Mouse (Mus musculus) right cerebral cortex, postnatal 10 days (tissue): ENCODE measurements around the gene Zc3h7b.
"Not testable (repeated sequence)": the region's sequence is repeated elsewhere in the genome, so short reads cannot be mapped to it uniquely, and the experiment has no call there.

ENCODE experiments used
- DNase-seq, 2 experiments: peaks; one replicate each; pipeline ENCODE4 v3.0.0; 2021; ENCODE audit warnings: low spot score in 2 of 2

Gene Zc3h7b

DNA sequence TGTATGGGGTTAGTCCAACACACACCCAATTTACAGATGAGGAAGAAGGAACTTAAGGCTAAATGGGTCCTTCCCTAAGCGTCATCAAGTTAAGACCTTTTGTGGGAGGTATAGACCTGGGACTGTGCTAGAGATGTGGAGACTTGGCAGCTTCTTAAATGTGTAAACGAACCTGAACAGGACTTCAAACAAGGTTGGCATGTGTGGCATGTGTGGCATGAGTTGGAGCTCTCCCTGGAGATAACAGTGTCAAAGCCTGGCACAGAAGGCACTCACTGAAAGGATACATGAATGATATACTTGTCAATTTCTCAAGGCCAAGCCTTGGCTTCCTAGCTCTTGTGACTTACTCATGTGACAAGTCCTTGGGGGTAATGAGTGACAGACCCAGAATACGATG lies 5.6 kb upstream of the Zc3h7b start:
- no peak for DNase-seq

DNA sequence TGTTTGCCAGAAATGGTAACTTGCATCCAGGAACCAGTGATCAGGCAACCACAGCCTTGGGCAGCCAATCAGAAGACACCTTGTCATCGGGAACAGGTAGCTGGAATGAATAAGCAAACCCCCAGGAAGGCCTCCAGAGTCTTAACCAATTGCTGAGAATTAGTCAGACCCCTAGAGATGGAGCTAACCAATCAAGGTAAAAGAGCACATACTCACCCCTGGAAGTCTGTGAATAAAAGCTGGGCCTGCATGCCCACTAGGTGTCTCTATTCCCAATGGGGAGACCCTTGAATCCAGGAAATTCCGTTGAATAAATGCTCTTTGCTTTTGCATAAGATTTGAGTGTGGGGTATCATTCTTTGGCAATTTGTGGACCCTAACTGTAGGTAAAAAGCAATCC lies 4.9 kb upstream of the Zc3h7b start:
- DNase-seq = no peak

DNA sequence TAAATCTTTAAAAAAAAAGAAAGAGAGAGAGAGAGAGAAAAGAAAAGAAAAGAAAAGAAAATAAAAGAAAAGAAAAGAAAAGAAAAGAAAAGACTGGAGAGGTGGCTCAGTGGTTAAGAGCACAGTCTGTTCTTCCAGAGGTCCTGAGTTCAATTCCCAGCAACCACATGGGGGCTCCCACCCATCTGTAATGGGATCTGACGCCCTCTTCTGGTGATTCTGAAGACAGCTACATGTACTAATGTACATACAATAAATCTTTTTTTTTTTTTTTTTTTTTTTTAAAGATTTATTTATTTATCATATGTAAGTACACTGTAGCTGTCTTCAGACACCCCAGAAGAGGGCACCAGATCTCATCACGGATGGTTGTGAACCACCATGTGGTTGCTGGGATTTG lies 2.5 kb upstream of the Zc3h7b start:
- DNase-seq = not testable (repeated sequence)

DNA sequence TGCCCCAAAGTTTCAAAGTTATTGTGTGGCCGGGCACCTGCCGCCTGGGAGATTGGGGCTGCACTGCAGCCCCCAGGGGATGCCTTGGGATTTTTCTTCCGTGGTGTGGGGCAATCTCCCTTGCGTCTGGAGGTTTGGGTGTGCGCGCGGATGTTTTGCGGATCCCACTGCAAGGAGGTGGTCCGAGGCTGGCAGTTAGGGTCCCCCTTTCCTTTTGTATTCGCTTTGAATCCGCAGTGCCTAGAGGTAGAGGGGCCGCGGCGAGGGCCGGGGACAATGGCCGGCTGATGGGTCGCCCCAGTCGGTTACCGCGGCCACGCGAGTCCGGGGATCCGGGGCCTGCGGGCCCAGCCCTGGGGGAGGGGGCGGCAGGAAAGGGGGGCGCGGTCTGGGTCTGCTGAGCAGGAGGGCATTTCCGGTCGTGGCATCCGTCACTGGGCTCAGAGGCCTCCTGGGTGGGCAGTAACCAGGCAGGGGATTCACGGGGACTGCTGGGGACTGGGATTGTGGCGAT lies 801 bp downstream of the Zc3h7b start:
- peak; percentile 79 to 81 for DNase-seq

DNA sequence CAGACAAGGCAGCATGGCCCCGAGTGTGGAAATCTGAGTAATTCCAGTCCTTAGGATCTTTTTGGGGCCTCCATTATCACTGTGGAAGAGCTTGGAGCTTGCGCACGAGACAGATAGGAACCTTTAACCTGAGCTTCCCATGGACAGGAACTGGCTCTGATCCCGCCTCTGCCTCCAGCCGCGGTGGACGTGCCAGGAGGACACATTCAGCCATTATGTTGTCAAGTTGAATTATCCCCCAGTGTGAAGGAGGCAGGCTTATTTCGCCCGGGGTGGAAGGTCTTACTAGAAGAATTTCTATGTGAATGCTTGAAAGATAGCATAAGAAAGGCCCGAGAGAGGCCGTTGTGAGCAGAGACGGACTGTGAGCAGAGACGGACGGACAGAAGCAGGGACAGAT lies 4.9 kb downstream of the Zc3h7b start:
- DNase-seq = no peak

DNA sequence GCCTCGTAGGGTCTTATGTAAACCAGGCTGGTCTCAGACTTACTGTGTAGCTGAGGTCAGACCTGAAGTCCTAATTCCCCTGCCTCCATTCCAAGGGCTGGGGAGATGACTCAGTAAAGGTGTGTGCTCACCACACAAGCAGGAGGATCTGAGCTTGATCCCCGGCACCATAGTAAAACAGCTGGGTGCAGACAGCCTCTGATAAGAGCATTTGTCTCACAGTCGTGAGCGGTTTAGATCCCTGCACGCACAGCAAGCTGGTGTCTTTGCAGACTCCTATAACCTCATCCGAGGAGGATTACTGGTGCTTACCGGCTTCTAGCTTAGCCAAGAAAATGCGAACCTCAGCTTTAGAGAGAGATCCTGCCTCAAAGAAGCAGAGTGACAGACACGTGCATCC lies 8.8 kb downstream of the Zc3h7b start:
- DNase-seq = no peak

DNA sequence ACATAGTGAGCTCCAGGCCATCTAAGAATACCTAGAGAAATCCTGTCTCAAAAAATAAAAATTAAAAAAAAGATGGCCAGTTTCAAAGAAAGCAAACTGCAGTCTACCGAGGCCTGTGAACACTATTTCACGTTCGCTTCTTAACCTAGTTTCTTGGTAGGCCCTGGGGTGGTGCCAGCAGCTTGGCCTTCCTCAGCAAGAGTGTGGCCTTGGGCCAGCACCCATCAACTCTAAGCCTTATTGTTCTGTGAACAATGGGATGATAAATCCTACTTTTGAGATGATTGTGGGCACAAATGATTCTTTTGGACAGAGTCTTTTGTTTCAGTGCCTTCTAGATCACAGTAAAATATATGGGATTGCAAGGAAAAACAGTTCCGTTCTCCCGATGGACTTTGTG lies 13.8 kb downstream of the Zc3h7b start:
- no peak for DNase-seq

DNA sequence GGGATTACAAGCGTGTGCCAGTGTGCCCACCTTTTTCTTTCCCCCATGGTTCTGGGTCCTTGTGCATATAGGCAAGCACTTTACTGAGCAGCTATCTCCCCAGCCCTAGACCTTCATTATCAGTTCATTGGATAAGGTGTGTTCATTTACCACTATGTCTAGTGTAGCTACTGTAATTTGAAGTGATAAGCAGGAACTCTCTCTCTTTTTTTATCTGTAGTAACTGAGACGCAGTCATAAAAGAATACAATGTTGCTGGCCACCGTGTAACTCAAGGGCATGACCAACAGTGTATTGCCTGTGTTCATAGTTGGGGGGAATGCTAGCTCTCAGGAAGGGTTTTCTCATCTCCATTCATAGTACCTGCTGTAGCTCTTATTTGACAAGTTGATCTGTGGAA lies 14.7 kb downstream of the Zc3h7b start:
- no peak for DNase-seq

DNA sequence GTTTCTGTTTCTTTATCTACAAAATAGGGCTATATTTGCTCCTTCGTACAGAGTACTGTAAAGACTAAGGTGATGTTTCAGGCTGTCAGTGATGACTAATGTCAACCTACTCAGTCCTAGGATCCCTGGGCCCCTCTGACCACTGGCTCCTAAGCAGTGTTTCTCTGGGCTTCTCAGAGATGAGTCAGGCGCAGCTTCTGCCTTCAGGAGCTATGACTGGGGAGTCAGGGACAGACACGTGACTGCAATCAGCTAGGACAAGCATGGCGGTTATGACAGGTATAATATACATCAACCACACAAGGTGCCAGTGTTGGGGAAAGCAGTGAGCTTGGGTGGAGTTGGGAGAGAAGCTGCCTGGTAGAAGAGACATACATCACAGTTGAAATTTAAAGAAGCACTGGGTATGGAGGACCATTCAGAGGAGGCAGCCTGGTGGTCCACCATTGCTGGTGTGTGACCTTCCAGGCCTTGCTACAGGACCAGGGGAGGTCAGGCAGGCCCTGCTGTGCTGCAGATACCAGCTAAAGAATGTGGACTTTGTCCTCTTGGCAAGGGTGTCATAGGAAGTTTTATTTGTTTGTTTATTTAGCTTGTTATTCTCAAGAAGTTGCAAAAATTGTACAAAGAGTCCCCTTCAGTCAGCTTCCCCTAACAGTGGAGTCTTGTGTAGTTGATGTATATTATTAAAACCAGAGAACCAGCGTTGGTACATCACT lies 15.7 kb downstream of the Zc3h7b start:
- DNase-seq = no peak

DNA sequence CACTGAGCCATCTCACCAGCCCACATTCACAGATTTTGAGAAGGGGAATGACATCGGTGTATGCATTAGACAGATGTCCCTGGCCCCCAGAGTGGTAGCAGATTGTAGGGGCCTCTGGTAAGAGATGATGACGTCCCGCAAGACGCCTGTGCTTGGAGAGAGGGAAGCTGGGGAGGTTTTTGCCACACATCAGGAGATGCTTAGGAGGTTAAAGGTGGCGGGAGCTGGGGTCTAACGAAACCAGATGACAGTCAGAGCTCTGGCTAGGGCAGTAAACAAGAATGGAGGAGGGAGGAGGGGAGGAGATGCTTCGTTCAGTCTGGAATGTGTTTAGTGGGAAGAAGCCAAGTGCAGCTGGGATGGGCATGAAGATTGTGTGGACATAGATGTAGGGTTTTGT lies 16.5 kb downstream of the Zc3h7b start:
- no peak for DNase-seq

DNA sequence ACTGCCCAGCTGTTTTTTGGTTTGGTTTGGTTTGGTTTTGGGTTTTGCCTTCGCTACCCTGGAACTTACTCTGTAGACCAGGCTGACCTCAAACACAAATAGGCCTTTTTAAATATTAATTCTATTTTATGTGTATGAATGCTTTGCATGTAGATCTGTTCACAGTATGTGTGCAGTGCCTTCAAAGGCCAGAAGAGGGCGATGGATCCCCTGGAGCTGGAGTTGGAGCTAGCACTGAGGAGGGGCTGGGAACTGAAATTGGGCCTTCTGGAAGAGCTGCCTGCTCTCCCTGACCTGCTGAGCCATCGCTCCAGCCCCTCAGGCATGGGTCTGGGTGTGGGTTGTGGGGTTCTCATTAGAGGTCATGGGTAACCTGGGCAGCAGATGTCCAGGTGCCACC lies 17.1 kb downstream of the Zc3h7b start:
- DNase-seq = no peak

DNA sequence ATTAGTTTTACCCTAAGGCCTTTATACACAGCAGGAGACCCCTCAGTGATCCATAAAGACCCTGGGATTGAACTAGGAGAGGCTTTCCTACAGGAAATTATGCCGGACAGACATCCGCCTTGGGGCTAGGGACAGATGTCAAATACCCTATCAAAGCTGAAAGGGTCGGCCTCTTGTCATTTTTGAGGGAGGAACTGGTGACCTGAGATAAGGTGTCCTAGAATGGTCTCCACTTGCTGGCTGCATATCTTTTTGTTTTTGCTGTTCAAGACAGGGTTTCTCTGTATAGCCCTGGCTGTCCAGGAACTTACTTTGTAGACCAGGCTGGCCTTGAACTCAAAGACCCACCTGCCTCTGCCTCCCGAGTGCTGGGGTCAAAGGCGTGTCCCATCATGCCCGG lies 19.7 kb downstream of the Zc3h7b start:
- no peak for DNase-seq

DNA sequence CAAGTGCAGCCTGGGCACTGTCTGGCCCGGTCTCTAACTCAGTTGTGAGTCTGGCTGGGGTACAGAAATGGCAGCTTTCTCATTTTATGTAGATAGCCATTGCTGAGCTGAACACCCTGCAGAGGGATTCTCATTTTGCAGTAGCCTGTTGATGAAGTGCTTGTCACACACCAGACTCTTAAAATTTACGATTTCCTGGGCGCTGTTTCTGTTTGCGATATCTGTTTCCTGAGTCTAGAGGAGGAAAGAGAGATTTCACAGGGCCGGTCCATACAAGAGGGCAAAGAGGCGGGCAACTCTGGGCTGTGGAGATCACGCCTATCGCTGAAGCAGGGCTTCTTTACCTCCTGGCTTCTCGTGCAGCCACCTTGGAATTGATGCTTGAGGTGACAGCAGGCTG lies 20.8 kb downstream of the Zc3h7b start:
- DNase-seq = no peak

DNA sequence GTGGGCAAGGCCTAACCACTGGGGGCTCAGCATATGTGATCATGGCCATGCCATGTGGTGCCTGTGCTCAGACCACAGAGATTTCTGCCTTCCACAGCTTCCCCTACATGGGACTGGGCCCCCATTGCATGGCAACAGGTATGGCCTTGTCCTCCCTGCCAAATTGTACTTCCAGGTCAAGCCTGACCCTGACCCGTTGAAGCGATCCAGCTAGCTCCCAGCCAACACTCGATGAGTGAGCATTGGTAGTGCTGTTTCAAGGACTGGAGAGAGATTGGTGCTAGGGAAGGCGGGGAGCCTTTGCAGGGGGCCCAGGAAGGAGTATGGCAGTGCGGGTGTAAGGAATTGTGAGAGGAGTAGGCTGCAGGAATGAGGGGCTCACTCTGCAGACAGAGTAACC lies 21.6 kb downstream of the Zc3h7b start:
- DNase-seq = no peak

DNA sequence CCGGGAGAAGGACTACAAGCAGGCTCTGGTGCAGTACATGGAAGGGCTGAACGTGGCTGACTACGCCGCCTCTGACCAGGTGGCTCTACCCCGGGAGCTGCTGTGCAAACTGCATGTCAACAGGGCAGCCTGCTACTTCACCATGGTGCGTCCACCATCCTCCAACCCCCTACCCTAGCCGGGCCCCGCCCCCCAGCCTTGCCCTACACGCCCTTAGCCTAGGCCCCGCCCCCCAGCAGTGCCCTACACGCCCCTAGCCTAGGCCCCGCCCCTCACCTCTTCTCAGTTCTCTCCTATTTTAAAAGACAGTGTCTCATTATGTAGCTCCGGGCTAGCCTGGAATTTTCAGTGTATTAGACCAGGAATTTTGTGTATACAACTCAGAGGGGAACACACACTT lies 24.2 kb downstream of the Zc3h7b start:
- DNase-seq = no peak

DNA sequence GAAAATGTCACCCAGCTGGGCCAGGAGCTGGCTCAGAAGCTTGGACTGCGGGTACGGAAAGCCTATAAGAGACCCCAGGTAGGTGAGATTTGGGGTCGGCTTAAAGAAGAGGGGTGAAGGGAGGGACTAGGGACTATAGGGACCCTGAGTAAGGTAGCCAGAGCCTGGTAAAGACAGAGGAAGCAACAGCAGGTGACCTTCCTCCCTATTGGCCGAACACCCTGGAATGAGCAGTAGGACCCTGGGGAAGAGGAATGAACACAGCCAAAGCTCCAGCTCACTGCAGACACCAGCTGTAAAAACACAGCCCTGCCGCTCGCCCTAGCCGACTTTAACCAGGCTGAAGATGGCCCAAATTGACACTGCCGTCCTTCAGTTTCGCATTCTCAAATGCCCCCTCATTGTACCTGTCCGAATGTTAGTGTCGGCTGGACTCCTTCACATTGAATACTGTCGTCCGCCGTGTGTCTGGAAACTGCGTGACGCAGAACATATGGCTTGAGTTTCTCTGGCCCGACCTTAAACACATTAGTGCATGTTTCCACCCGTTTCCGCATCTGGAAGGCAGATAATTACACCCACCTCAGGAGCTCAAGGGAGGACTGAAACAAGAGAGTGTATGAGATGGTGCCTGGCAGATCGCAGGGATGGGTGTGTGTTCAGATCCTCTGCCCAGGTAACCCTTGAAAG lies 27.7 kb downstream of the Zc3h7b start:
- no peak for DNase-seq

DNA sequence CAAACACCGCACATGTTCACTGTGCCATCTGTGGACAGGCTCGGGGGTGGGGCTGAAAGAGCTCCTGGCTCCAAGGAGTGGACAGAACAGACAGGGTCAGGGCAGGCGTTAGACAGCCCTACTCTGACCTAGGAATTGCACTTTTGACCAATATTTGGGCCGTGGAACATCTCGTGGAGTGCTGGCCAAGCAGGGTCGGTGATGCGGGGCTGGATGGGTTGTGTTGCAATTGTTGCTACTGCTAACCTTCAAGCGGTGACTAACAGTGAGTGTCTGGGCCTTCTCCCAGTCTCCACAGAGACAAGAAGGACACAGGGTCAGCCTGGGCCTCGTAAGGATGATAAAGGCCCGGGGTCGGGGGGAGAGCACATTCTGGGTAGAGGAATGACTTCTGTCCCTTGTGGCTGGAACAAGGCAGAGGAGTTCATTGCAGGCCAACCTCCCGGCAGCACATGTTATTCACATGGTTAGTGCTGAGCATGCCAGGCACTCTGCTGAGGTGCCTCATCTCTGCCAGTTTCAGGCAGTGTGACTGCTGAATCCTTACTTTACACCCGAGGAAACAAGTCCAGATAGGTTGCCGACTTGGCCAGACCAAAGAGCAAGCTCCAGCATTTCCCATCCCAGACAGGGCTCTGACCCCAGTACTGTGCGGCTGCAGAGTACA lies 29.8 kb downstream of the Zc3h7b start:
- DNase-seq = no peak

DNA sequence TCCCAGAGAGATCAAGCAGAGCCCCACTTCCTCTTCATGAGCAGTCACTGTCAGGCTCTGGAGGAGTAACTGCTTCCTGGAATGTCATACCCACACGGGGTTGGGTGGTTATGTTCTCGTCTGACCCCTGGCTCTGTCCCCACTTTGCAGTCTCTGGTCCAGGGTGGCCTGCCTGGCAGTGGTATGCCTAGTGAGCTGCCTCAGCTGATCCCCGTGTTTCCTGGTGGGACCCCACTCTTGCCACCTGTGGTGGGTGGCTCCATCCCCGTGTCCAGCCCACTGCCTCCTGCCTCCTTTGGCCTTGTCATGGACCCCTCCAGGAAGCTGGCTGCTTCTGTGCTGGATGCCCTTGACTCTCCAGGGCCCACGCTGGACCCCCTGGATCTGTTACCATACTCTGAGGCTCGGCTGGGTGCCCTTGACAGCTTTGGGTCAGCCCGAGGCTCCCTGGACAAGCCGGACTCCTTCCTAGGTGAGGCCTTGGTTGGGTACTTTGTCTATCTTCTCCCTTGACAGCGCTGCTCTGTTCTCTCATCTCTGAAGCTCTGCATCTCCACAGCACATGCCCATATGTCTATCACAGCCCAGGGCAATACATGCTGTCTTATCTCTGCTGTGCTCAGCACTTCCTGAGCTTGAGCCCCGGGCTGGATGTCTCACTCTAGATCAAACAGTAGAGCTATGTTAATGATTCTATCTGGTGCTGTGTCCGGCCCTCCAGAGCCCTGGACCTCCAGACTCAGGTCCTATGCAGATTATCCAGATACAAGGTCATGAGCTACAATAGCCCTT lies 32.0 kb downstream of the Zc3h7b start:
- no peak for DNase-seq

DNA sequence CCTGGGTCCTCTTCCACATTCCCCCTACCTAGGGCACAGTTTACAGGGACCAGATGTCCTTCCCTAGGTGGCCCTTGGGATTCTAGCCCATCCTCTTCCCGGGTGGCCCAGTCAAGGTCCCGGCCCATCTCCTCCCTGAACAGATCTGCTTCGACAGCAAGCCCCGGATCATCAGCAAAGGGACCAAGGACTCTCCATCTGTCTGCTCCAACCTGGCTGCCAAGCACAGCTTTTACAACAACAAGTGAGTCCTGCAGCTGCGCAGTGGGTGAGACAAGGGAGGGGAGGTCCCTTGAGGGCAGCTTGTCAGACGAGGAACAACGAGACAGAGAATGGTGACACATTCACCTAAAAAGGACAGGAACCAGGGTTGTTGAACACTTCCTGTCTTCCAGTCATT lies 37.0 kb downstream of the Zc3h7b start:
- DNase-seq = no peak

DNA sequence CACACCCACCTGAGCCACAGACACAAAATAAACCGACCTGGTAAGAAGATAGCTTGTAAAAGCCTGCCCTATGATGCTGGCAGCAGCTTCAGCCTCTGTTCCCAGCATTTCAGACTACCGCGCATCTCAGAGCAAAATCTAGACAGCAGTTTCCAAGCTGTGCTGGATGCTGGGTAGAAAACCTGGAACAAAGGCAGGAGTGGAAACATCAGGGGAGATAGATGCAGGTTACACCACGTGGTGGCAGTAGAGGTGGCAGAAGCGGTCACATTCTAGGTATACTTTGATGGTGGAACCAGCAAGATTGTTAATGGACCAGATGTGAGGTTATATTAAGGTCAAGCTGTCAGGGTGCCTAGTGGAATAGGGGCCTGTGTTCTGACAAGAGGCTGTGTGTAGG lies 39.9 kb downstream of the Zc3h7b start:
- no peak for DNase-seq

DNA sequence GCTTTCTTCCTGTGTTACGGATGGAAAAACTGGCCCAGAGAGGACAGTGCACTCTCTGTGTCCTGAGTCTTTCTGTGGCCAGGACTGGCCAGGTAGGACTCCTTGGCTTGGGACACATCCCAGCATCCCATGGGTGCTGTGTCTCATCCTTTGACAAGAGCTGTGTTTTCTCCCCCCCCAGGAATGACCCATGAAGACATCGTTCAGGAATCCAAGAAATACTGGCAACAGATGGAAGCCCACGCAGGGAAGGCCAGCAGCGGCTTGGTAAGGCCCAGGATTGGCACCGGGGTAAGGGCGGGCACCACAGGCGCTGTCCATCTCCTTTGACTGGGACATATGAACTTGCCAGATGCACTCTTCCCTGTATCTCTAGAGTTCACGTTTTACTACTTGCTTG lies 40.8 kb downstream of the Zc3h7b start:
- DNase-seq = no peak

DNA sequence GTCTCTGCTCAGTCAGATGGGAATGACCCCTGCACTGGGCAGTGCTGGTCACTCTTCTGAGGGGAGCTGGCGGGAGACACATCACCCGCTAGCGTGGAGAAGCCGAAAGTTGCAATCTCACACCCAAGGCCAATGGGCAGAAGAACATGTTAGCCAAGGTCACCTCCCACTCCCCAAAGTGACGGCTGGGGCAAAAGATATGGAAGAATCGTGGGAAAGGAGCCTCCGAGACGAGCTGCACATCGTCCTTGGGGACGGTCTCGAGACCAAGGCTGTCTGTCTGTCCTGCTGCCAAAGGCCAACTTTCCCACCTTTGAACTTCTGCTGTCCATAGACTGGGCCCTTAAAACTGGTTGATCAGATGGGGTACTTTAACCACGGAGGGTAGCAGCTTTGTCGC lies 42.7 kb downstream of the Zc3h7b start:
- DNase-seq = no peak
